Mouse (Mus musculus): ENCODE results near the gene Rrp7a. TPM values are rescaled to one million over a fixed set of nuclear protein-coding genes. Genes with fewer than 3 reads are reported as not detected.

The Rrp7a gene
- total RNA-seq (2021): 10 to 100 TPM; 50.3 to 53.5 TPM
- long read RNA-seq, experiment 1, full-length matches to known transcripts: 72 of 79 reads
- long read RNA-seq, experiment 1, partial matches to known transcripts: 0 of 79 reads
- long read RNA-seq, experiment 1, other reads (novel, unspliced or antisense): 7 of 79 reads
- long read RNA-seq, experiment 2, full-length matches to known transcripts: 103 of 112 reads
- long read RNA-seq, experiment 2, partial matches to known transcripts: 1 of 112 reads
- long read RNA-seq, experiment 2, other reads (novel, unspliced or antisense): 8 of 112 reads

GRCm38 (mm10) chr15:83122566-83123145 lies at the start of gene Rrp7a:
Gene Rrp7a, minus strand, starts transcription at chr15:83122801.
- peak; percentile 91 to 92 for DNase-seq (ENCODE audit: low spot score in 2 of 2)

- DNase-seq (ENCODE audit: low spot score in 2 of 2): peak; percentile 95 to 96
These were observed 49.3 kb upstream of the Rrp7a start for GRCm38 (mm10) chr15:83171712-83172481.

GRCm38 (mm10) chr15:83170956-83171659 lies 48.5 kb upstream of the Rrp7a start:
- DNase-seq (ENCODE audit: low spot score in 2 of 2): no peak

GRCm38 (mm10) chr15:83169772-83170722 lies 47.4 kb upstream of the Rrp7a start:
- no peak for DNase-seq (ENCODE audit: low spot score in 2 of 2)

- no peak for DNase-seq (ENCODE audit: low spot score in 2 of 2)
These were observed 46.5 kb upstream of the Rrp7a start for GRCm38 (mm10) chr15:83168875-83169771.

GRCm38 (mm10) chr15:83168311-83168710 lies 45.7 kb upstream of the Rrp7a start:
- no peak for DNase-seq (ENCODE audit: low spot score in 2 of 2)

- no peak for DNase-seq (ENCODE audit: low spot score in 2 of 2)
These were observed 45.0 kb upstream of the Rrp7a start for GRCm38 (mm10) chr15:83167550-83168065.

- peak in 1 of 2 experiments; percentile 14 for DNase-seq (ENCODE audit: low spot score in 2 of 2)
These were observed 44.5 kb upstream of the Rrp7a start for GRCm38 (mm10) chr15:83167126-83167525.

- DNase-seq (ENCODE audit: low spot score in 2 of 2): peak in 1 of 2 experiments; percentile 47
These were observed 44.0 kb upstream of the Rrp7a start for GRCm38 (mm10) chr15:83166642-83167041.

- no peak for DNase-seq (ENCODE audit: low spot score in 2 of 2)
These were observed 43.1 kb upstream of the Rrp7a start for GRCm38 (mm10) chr15:83165526-83166315.

GRCm38 (mm10) chr15:83164971-83165471 lies 42.4 kb upstream of the Rrp7a start:
- DNase-seq (ENCODE audit: low spot score in 2 of 2): peak in 1 of 2 experiments; percentile 49

- DNase-seq (ENCODE audit: low spot score in 2 of 2): no peak
These were observed 40.4 kb upstream of the Rrp7a start for GRCm38 (mm10) chr15:83162818-83163485.

- no peak for DNase-seq (ENCODE audit: low spot score in 2 of 2)
These were observed 39.4 kb upstream of the Rrp7a start for GRCm38 (mm10) chr15:83162001-83162400.

- DNase-seq (ENCODE audit: low spot score in 2 of 2): no peak
These were observed 38.6 kb upstream of the Rrp7a start for GRCm38 (mm10) chr15:83161062-83161748.

- no peak for DNase-seq (ENCODE audit: low spot score in 2 of 2)
These were observed 38.0 kb upstream of the Rrp7a start for GRCm38 (mm10) chr15:83160561-83160960.

- no peak for DNase-seq (ENCODE audit: low spot score in 2 of 2)
These were observed 37.2 kb upstream of the Rrp7a start for GRCm38 (mm10) chr15:83159823-83160222.

All from gastrocnemius, postnatal 4 days (tissue).